Mouse (Mus musculus): ENCODE measurements around the gene Olfr374. TPM values are rescaled to one million over a fixed set of nuclear protein-coding genes. Genes with fewer than 3 reads are reported as not detected.
A peak's percentile ranks its signal among the peaks of the same experiment; 100 is the strongest.

Olfr374 gene
- polyA plus RNA-seq, 1 experiment from 2014 or later = 0.28 TPM

DNA sequence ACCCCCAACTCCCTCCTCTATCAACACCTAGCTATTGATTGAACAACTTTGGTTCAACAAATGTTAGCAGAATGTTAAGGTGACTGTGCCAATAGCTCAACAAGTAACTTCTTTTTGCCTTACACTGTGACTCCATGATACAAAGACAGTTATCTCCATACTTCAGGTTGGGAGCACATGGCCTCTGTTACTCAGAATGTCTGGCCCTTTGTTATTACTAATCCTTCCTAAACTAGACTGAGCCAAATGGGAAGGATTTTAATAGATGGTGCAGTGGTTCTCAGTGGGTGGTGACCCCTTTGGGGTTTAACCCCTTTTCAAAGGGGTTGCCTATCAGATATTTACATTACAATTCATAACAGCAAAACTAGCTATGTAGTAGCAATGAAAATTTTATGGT is 46.5 kb downstream of the Olfr374 start:
- ATAC-seq (replicated peaks; ENCODE audit: low FRiP score, low TSS enrichment, low read depth) = no peak
- H3K36me3 ChIP-seq (ENCODE audit: control insufficient read depth, insufficient read depth, low read length) = peaks cover 58% of the 10 kb centered on the region

DNA sequence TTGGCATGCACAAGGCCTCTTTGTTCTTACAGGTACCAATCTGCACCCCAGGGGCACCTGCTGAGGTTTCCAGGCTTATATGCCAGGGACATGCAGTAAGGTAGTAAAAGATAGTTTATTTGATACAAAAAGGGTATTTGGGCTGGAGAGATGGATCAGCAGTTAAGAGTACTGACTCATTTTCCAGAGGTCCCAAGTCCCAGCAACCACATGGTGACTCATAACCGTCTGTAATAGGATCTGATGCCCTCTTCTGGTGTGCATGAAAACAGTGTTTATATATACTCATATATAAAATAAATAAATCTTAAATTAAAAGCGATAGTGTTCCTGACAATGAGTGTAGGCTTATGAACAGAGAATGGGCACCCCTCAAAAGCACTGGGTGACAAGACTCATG is 51.3 kb downstream of the Olfr374 start:
- Histone ChIP-seq H3K4me3 (ENCODE audit: low read depth, low read length) (no peak overlapping the region), H3K9me3 (ENCODE audit: control insufficient read depth, low read length) (no peaks in the 10 kb centered on the region), H3K27ac (ENCODE audit: low read depth) (no peak overlapping the region), H3K9ac (ENCODE audit: low read length) (no peak overlapping the region), H3K4me1 (replicated peaks; ENCODE audit: control insufficient read depth, insufficient read depth, low read length) (peaks cover 16% of the 10 kb centered on the region), H3K4me2 (ENCODE audit: low read length) (no peak overlapping the region), H3K27me3 (replicated peaks; ENCODE audit: control insufficient read depth, insufficient read depth, low read length) (no peaks in the 10 kb centered on the region), H3K36me3 (ENCODE audit: control insufficient read depth, insufficient read depth, low read length) (peaks cover 13% of the 10 kb centered on the region)
- DNase-seq (ENCODE audit: low spot score) = no peak
- no peak for ATAC-seq (replicated peaks; ENCODE audit: low FRiP score, low TSS enrichment, low read depth)
- 75% methylated on average over 2 of the region's 2 CpGs for WGBS

More for the DNA sequence above, 46.5 kb downstream of the Olfr374 start:
- no peak overlapping the region for H3K4me3 ChIP-seq (ENCODE audit: low read depth, low read length)
- no peaks in the 10 kb centered on the region for H3K4me1 ChIP-seq (replicated peaks; ENCODE audit: control insufficient read depth, insufficient read depth, low read length)
- no peak overlapping the region for H3K4me2 ChIP-seq (ENCODE audit: low read length)
- H3K9ac ChIP-seq (ENCODE audit: low read length) = no peak overlapping the region
- no peak for DNase-seq (ENCODE audit: low spot score)
- H3K9me3 ChIP-seq (ENCODE audit: control insufficient read depth, low read length) = no peaks in the 10 kb centered on the region
- H3K27ac ChIP-seq (ENCODE audit: low read depth) = no peak overlapping the region
- no peaks in the 10 kb centered on the region for H3K27me3 ChIP-seq (replicated peaks; ENCODE audit: control insufficient read depth, insufficient read depth, low read length)

- DNase-seq (ENCODE audit: low spot score) (no peak), ATAC-seq (replicated peaks; ENCODE audit: low FRiP score, low TSS enrichment, low read depth) (no peak)
- no peak overlapping the region for H3K4me3 ChIP-seq (ENCODE audit: low read depth, low read length)
- no peak overlapping the region for H3K4me2 ChIP-seq (ENCODE audit: low read length)
- H3K9ac ChIP-seq (ENCODE audit: low read length) = no peak overlapping the region
- H3K9me3 ChIP-seq (ENCODE audit: control insufficient read depth, low read length) = no peaks in the 10 kb centered on the region
- H3K4me1 ChIP-seq (replicated peaks; ENCODE audit: control insufficient read depth, insufficient read depth, low read length) = peaks cover 16% of the 10 kb centered on the region
- H3K27ac ChIP-seq (ENCODE audit: low read depth) = no peak overlapping the region
- 87% methylated on average over 3 of the region's 3 CpGs for WGBS
- no peaks in the 10 kb centered on the region for H3K27me3 ChIP-seq (replicated peaks; ENCODE audit: control insufficient read depth, insufficient read depth, low read length)
- H3K36me3 ChIP-seq (ENCODE audit: control insufficient read depth, insufficient read depth, low read length) = peaks cover 7% of the 10 kb centered on the region
These were observed 51.9 kb downstream of the Olfr374 start for GRCm38 (mm10) chr8:72158726-72159125.

DNA sequence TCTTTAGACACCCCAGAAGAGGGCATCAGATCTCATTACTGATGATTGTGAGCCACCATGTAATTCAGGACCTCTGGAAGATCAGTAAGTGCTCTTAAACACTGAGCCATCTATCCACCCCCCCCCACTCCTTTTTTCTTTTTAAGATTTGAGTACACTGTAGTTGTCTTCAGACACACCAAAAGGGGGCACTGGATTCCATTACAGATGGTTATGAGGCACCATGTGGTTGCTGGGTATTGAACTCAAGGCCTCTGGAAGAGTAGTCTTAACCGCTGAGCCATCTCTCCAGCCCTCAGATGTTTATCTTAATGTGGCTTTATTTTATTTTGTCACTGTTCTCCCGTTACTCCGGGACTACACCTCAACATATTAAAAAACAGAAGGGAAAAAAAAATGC is 53.2 kb downstream of the Olfr374 start:
- H3K4me1 ChIP-seq (replicated peaks; ENCODE audit: control insufficient read depth, insufficient read depth, low read length) = peaks cover 16% of the 10 kb centered on the region
- WGBS = 68% methylated on average over 3 of the region's 3 CpGs

GRCm38 (mm10) chr8:72160707-72161697 is 54.2 kb downstream of the Olfr374 start, which contains the start of gene Rab8a:
Gene Rab8a, plus strand, starts transcription at chr8:72161200.
- Histone ChIP-seq H3K27me3 (replicated peaks; ENCODE audit: control insufficient read depth, insufficient read depth, low read length) (no peaks in the 10 kb centered on the region), H3K36me3 (ENCODE audit: control insufficient read depth, insufficient read depth, low read length) (peaks cover 9% of the 10 kb centered on the region), H3K4me2 (ENCODE audit: low read length) (peak within 1 kb of the TSS; percentile 78), H3K9me3 (ENCODE audit: control insufficient read depth, low read length) (no peaks in the 10 kb centered on the region), H3K27ac (ENCODE audit: low read depth) (peak within 1 kb of the TSS; percentile 55), H3K9ac (ENCODE audit: low read length) (peak within 1 kb of the TSS; percentile 83), H3K4me1 (replicated peaks; ENCODE audit: control insufficient read depth, insufficient read depth, low read length) (peaks cover 16% of the 10 kb centered on the region), H3K4me3 (ENCODE audit: low read depth, low read length) (peak within 1 kb of the TSS; percentile 87)
- ATAC-seq (replicated peaks; ENCODE audit: low FRiP score, low TSS enrichment, low read depth) (peak; percentile 99), DNase-seq (ENCODE audit: low spot score) (peak; percentile 100)
- under 1% methylated on average over 81 of the region's 82 CpGs for WGBS

More for the DNA sequence above, 53.2 kb downstream of the Olfr374 start:
- Histone ChIP-seq H3K9ac (ENCODE audit: low read length) (0 out of 2 replicates have a peak overlapping the region, but pooled peaks have one; percentile 32), H3K27me3 (replicated peaks; ENCODE audit: control insufficient read depth, insufficient read depth, low read length) (no peaks in the 10 kb centered on the region), H3K27ac (ENCODE audit: low read depth) (no peak overlapping the region), H3K4me2 (ENCODE audit: low read length) (peak overlapping the region; percentile 53), H3K36me3 (ENCODE audit: control insufficient read depth, insufficient read depth, low read length) (peaks cover 9% of the 10 kb centered on the region), H3K4me3 (ENCODE audit: low read depth, low read length) (peak overlapping the region; percentile 37), H3K9me3 (ENCODE audit: control insufficient read depth, low read length) (no peaks in the 10 kb centered on the region)
- ATAC-seq (replicated peaks; ENCODE audit: low FRiP score, low TSS enrichment, low read depth) (no peak), DNase-seq (ENCODE audit: low spot score) (no peak)

DNA sequence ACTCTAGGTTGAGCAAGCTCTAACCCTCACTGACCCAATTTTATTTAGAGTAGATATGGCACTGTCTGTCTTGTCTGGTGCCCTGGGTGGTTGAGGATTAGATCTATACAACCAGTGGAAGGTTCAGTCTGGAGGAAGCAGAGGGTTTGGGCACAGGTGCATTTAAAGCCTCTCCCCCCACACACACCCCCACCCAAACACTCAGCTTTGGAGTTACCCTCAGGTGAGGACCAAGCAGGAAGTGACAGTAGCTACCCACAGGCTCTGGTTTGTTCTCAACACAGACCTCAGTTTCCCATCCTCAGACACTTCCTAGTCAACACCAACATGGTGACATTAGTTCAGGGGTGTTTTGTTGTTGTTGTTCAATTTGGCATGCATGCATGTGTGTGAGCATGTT is 56.0 kb downstream of the Olfr374 start:
- ATAC-seq (replicated peaks; ENCODE audit: low FRiP score, low TSS enrichment, low read depth) (no peak), DNase-seq (ENCODE audit: low spot score) (no peak)
- no peak overlapping the region for H3K4me2 ChIP-seq (ENCODE audit: low read length)
- H3K4me3 ChIP-seq (ENCODE audit: low read depth, low read length) = no peak overlapping the region
- H3K4me1 ChIP-seq (replicated peaks; ENCODE audit: control insufficient read depth, insufficient read depth, low read length) = peaks cover 16% of the 10 kb centered on the region
- H3K27me3 ChIP-seq (replicated peaks; ENCODE audit: control insufficient read depth, insufficient read depth, low read length) = no peaks in the 10 kb centered on the region
- peaks cover 12% of the 10 kb centered on the region for H3K36me3 ChIP-seq (ENCODE audit: control insufficient read depth, insufficient read depth, low read length)
- no peaks in the 10 kb centered on the region for H3K9me3 ChIP-seq (ENCODE audit: control insufficient read depth, low read length)
- no peak overlapping the region for H3K9ac ChIP-seq (ENCODE audit: low read length)
- H3K27ac ChIP-seq (ENCODE audit: low read depth) = no peak overlapping the region

Other genes starting within 250 kb of the Olfr374 start
- 5.8 and 6.9 TPM in 2 replicates for gene Zfp709, start 225.0 kb upstream of the Olfr374 start, polyA plus RNA-seq (2014; fragmentation: Nextera tagmentation; extraction: Ambion mirVana)
- 4.1 and 6.4 TPM in 2 replicates for gene Zfp882, start 198.4 kb upstream of the Olfr374 start, polyA plus RNA-seq (2014; fragmentation: Nextera tagmentation; extraction: Ambion mirVana)
- 23.1 and 25.2 TPM in 2 replicates for gene Zfp617, start 198.4 kb upstream of the Olfr374 start, polyA plus RNA-seq (2014; fragmentation: Nextera tagmentation; extraction: Ambion mirVana)
- 24.5 and 28.3 TPM in 2 replicates for gene Zfp961, start 156.0 kb upstream of the Olfr374 start, polyA plus RNA-seq (2014; fragmentation: Nextera tagmentation; extraction: Ambion mirVana)
- 1.0 and 1.1 TPM in 2 replicates for gene Cyp4f18, start 97.4 kb upstream of the Olfr374 start, polyA plus RNA-seq (2014; fragmentation: Nextera tagmentation; extraction: Ambion mirVana)
- gene Olfr372, start 65.8 kb upstream of the Olfr374 start, polyA plus RNA-seq (2014; fragmentation: Nextera tagmentation; extraction: Ambion mirVana) = not detected in 2 replicates
- 0.11 TPM in 1 of 2 replicates, not detected in the other for gene Olfr373, start 23.9 kb upstream of the Olfr374 start, polyA plus RNA-seq (2014; fragmentation: Nextera tagmentation; extraction: Ambion mirVana)
- 558 and 651 TPM in 2 replicates for gene Tpm4, start 27.9 kb downstream of the Olfr374 start, polyA plus RNA-seq (2014; fragmentation: Nextera tagmentation; extraction: Ambion mirVana)
- 104 and 105 TPM in 2 replicates for gene Rab8a, start 54.2 kb downstream of the Olfr374 start, polyA plus RNA-seq (2014; fragmentation: Nextera tagmentation; extraction: Ambion mirVana)
- gene Hsh2d, start 82.6 kb downstream of the Olfr374 start, polyA plus RNA-seq (2014; fragmentation: Nextera tagmentation; extraction: Ambion mirVana) = 0.81 and 1.1 TPM in 2 replicates
- gene Cib3, start 105.8 kb downstream of the Olfr374 start, polyA plus RNA-seq (2014; fragmentation: Nextera tagmentation; extraction: Ambion mirVana) = not detected in 2 replicates
- not detected in 2 replicates for gene Gm11034, start 106.6 kb downstream of the Olfr374 start, polyA plus RNA-seq (2014; fragmentation: Nextera tagmentation; extraction: Ambion mirVana)
- gene Fam32a, start 112.7 kb downstream of the Olfr374 start, polyA plus RNA-seq (2014; fragmentation: Nextera tagmentation; extraction: Ambion mirVana) = 73.3 and 74.3 TPM in 2 replicates
- gene Ap1m1, start 133.0 kb downstream of the Olfr374 start, polyA plus RNA-seq (2014; fragmentation: Nextera tagmentation; extraction: Ambion mirVana) = 108 and 118 TPM in 2 replicates
- 30.3 and 31.1 TPM in 2 replicates for gene Gm10282, start 198.2 kb downstream of the Olfr374 start, polyA plus RNA-seq (2014; fragmentation: Nextera tagmentation; extraction: Ambion mirVana)
- 5.0 and 6.9 TPM in 2 replicates for gene Klf2, start 212.0 kb downstream of the Olfr374 start, polyA plus RNA-seq (2014; fragmentation: Nextera tagmentation; extraction: Ambion mirVana)

All from intestine, embryonic 14.5 days (tissue).